Mouse (Mus musculus) left cerebral cortex, adult 2 months (tissue): ENCODE data around the gene Lat. TPM values are rescaled to one million over a fixed set of nuclear protein-coding genes. Genes with fewer than 3 reads are reported as not detected.

ENCODE experiments used
- DNase-seq, 2 experiments: peaks; one replicate each; pipeline ENCODE4 v3.0.0; 2021 to 2022; ENCODE audit warnings: low spot score in 2 of 2, mixed read lengths in 1 of 2; ENCODE audit errors: extremely low spot score in 1 of 2
- H3K27ac ChIP-seq: fragments of 200-600 bp; 2 replicates; pipeline ENCODE4 v1.8.1; 2022
- H3K4me3 ChIP-seq: fragments of 200-600 bp; 2 replicates; pipeline ENCODE4 v1.8.1; 2022
- CTCF ChIP-seq: fragments of 200-600 bp; IDR thresholded peaks from 2 replicates; pipeline ENCODE4 v1.8.1; 2022; ENCODE audit warnings: antibody characterized with exemption, mild to moderate bottlenecking, moderate library complexity
- intact Hi-C: fragments of 180-260 bp; cut with DNase I; formaldehyde crosslinking; loops from one replicate; pipeline ENCODE4 v1.15.1; 2025
- microRNA-seq, 2 experiments: library from miRNA; unstranded; fragments of <30 nt; microRNA quantifications; one replicate each; pipeline ENCODE4 v1.2.0; 2021
- total RNA-seq, 2 experiments: library from RNA; stranded (reverse); gene quantifications; 2 replicates each; pipeline ENCODE4 v1.2.3; 2021

Gene Lat
- total RNA-seq, 2 experiments from 2014 or later, result 0.93 to 1.2 TPM

GRCm38 (mm10) chr7:126324791-126325190, 44.6 kb downstream of the Lat start:
- DNase-seq, result no peak
- Histone ChIP-seq H3K27ac (no peak overlapping the region), H3K4me3 (no peak overlapping the region)
- no peak for TF ChIP-seq CTCF
- intact Hi-C loops, result no loop called here

- intact Hi-C loops, result loop anchor here (1.0 to 2.0 kb wide), 2 partner anchors 55 to 205 kb away; no protein-coding TSS in a partner anchor
- peak; percentile 74 to 83 for DNase-seq
- peak; percentile 88 for TF ChIP-seq CTCF
- Histone ChIP-seq H3K27ac (no peak overlapping the region), H3K4me3 (no peak overlapping the region)
These were observed 45.6 kb downstream of the Lat start for GRCm38 (mm10) chr7:126323729-126324128.

DNA sequence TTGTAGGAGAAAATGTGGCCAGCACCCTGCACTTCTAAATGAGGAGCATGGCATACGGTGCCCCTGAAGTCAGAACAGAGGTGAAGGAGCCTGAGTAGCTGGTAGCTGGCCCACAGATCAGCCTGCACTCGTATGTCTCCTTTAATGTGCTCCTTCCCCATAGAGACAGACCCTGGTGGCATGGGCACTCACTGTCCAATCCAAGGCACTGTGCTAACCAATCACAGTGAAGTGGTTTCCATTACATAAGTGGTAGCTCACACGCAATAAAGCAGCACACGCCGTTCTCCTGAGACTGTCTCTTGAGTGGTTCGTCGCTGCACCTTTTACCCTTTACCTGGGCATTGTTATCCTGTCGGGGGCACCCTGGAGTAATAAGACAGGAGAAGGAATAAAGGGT, 55.1 kb downstream of the Lat start:
- no peak for TF ChIP-seq CTCF
- Histone ChIP-seq H3K27ac (no peak overlapping the region), H3K4me3 (no peak overlapping the region)
- intact Hi-C loops, result loop anchor here (10.0 kb wide), 1 partner anchor 289 kb away; no protein-coding TSS in a partner anchor
- DNase-seq, result no peak

Small RNA genes within 50 kb of the gene (microRNA-seq; reads per million reads assigned to microRNA genes)
- 0 reads per million in 2 experiments for gene Mir7058

Other genes starting within 250 kb of the Lat start
- gene Xpo6, start 169.1 kb downstream of the Lat start, total RNA-seq, result 100 to 1,000 TPM in 1 of 2 experiments, 10 to 100 TPM in 1; 92.7 to 102 TPM
- gene Sbk1, start 97.0 kb downstream of the Lat start, total RNA-seq, result 10 to 100 TPM; 65.3 to 85.8 TPM
- 10 to 100 TPM; 85.0 to 95.6 TPM for gene Spns1, start 7.9 kb upstream of the Lat start, total RNA-seq
- gene Nfatc2ip, start 27.2 kb upstream of the Lat start, total RNA-seq, result 1 to 10 TPM; 6.2 to 6.8 TPM
- gene Cd19, start 45.3 kb upstream of the Lat start, total RNA-seq, result not detected
- 10 to 100 TPM; 14.7 to 14.8 TPM for gene Rabep2, start 59.2 kb upstream of the Lat start, total RNA-seq
- gene Atp2a1, start 93.5 kb upstream of the Lat start, total RNA-seq, result under 1 TPM; 0.14 to 0.35 TPM
- gene Sh2b1, start 105.9 kb upstream of the Lat start, total RNA-seq, result 10 to 100 TPM; 76.5 to 78.3 TPM
- 10 to 100 TPM; 78.0 to 93.5 TPM for gene Tufm, start 117.8 kb upstream of the Lat start, total RNA-seq
- 100 to 1,000 TPM; 131 to 139 TPM for gene Atxn2l, start 133.9 kb upstream of the Lat start, total RNA-seq
- 100 to 1,000 TPM; 173 to 179 TPM for gene Eif3c, start 196.8 kb upstream of the Lat start, total RNA-seq
- 1 to 10 TPM in 1 of 2 experiments, under 1 TPM in 1; 0.45 to 1.2 TPM for gene Apobr, start 215.4 kb upstream of the Lat start, total RNA-seq
- 10 to 100 TPM; 24.4 to 30.8 TPM for gene Cln3, start 216.2 kb upstream of the Lat start, total RNA-seq
- gene Il27, start 225.4 kb upstream of the Lat start, total RNA-seq, result not detected